Mouse (Mus musculus): ENCODE data around the gene Arhgef26. TPM values are rescaled to one million over a fixed set of nuclear protein-coding genes. Genes with fewer than 3 reads are reported as not detected.

The Arhgef26 gene
- 1 to 10 TPM; 3.1 to 3.7 TPM for total RNA-seq (2021)
- long read RNA-seq, experiment 1, partial matches to known transcripts, result 0 of 1 reads
- long read RNA-seq, experiment 1, other reads (novel, unspliced or antisense), result 1 of 1 reads
- long read RNA-seq, experiment 2, partial matches to known transcripts, result 0 of 1 reads
- long read RNA-seq, experiment 2, other reads (novel, unspliced or antisense), result 1 of 1 reads

DNA sequence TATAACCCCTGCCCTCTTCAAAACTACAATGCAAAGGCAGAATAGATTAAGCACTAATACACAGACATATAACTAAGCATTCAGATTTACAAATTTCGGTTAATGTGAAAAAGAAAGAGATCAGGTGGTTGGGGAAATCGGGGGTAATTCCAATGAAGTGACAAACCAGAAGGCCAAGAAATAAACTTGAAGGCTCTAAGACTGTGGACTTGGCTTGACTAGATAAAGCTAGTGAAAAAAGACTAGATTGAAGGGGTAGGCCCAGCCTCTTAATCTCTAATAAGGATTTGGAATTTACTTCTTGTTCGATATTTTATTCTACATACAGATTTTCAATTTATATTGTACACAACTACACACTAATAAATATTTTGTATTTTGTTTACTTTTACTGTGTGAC is at the start of gene Arhgef26:
Gene Arhgef26 (plus strand): TSS at position 301 of the 400 bp plus-strand sequence.
- DNase-seq, result no peak
- intact Hi-C loops (cut with DNase I; ENCODE audit: low total_unique reads), result no loop called here

GRCm38 (mm10) chr3:62310493-62310892 is 27.7 kb upstream of the Arhgef26 start:
- intact Hi-C loops (cut with DNase I; ENCODE audit: low total_unique reads), result no loop called here

GRCm38 (mm10) chr3:62311224-62311623 is 26.9 kb upstream of the Arhgef26 start:
- no peak for DNase-seq
- intact Hi-C loops (cut with DNase I; ENCODE audit: low total_unique reads), result no loop called here

More at GRCm38 (mm10) chr3:62310493-62310892, 27.7 kb upstream of the Arhgef26 start:
- DNase-seq, result no peak

DNA sequence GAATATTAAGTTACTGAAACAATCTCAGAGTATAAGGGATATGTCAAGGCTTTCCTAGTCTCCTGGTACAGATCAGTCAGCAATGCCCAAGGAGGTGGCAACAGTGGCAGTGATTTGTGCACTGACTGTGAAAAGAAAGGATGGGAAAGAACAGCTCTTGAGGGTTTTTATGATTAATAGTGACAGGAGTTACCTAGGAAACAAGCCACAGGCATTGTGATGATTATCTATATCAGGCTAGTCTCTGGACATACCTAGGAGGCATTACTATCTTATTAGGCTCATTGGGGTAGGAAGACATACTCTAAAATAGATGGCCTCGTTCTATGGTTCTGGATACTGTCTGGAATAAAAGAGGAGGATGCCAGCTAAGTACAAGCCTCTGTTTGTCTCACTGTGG is 13.4 kb upstream of the Arhgef26 start:
- intact Hi-C loops (cut with DNase I; ENCODE audit: low total_unique reads), result no loop called here
- DNase-seq, result no peak

GRCm38 (mm10) chr3:62327903-62328302 is 10.2 kb upstream of the Arhgef26 start:
- intact Hi-C loops (cut with DNase I; ENCODE audit: low total_unique reads), result no loop called here
- DNase-seq, result no peak

GRCm38 (mm10) chr3:62338461-62338853 is 313 bp downstream of the Arhgef26 start:
- intact Hi-C loops (cut with DNase I; ENCODE audit: low total_unique reads), result no loop called here
- no peak for DNase-seq

GRCm38 (mm10) chr3:62338854-62339515 is 841 bp downstream of the Arhgef26 start:
- intact Hi-C loops (cut with DNase I; ENCODE audit: low total_unique reads), result no loop called here
- DNase-seq, result peak; percentile 45

DNA sequence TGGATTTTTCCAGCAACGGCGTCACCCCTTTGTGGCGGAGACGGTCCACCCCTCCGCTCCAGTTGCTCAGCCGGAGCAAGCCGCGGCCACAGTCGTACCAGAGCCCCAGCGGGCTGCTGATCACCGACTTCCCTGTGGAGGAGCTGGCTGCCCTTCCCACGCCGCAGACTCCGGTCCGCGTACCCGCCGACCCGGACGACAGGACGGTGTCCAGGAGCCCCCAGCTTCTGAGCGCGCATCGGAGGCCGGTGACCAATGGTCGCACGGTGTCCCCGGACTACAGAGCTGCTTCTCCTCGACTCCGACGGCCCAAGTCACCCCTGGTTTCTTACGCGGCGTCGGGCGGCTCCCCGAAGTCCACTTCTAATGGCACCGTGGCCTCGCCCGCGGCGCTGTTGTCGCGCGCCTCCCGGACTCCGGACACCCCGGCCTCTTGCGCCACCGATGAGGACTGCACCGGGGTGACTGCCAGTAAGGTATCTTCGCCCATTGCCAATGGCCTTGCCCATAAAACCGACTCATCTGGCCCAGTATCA is 1.4 kb downstream of the Arhgef26 start:
- DNase-seq, result peak; percentile 41
- intact Hi-C loops (cut with DNase I; ENCODE audit: low total_unique reads), result no loop called here

- intact Hi-C loops (cut with DNase I; ENCODE audit: low total_unique reads), result no loop called here
- DNase-seq, result no peak
Measured at GRCm38 (mm10) chr3:62340154-62340760, 2.1 kb downstream of the Arhgef26 start.

GRCm38 (mm10) chr3:62340861-62341260 is 2.7 kb downstream of the Arhgef26 start:
- intact Hi-C loops (cut with DNase I; ENCODE audit: low total_unique reads), result no loop called here
- no peak for DNase-seq

GRCm38 (mm10) chr3:62341496-62342205 is 3.5 kb downstream of the Arhgef26 start:
- intact Hi-C loops (cut with DNase I; ENCODE audit: low total_unique reads), result no loop called here

DNA sequence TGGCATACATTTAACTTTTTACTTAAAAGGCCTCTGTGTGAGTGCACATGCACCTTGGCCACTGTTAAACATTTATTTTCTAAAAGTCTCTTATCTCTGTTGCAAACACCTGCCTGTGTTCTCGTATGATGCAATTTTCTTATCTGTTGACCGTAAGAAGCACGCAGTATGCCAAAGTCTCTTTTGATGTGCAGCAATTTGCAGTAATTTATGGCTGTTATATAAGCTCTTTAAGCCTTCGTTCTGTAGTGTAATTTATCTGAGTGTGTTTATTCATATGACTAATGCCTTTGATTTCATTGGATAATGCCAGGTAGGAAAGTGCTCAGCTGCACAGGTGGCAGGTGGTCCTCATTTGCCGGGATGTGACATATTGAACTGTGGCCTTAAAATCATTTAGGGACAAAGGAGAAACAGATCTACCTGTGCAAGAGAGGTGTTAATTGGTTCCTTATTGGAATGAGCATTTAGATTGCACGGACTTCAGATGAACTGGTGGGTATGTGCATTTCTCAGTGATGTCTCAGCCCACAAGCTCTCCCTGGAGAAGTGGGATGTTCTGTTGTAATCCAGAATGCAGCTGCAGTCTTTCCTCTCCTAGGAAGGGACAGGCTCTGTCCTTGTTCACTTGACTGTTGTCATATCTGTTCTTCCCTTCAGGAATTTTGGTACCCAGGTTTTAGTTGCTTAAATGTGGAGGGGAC is 10.5 kb downstream of the Arhgef26 start:
- DNase-seq, result no peak
- intact Hi-C loops (cut with DNase I; ENCODE audit: low total_unique reads), result no loop called here

More at GRCm38 (mm10) chr3:62341496-62342205, 3.5 kb downstream of the Arhgef26 start:
- DNase-seq, result no peak

DNA sequence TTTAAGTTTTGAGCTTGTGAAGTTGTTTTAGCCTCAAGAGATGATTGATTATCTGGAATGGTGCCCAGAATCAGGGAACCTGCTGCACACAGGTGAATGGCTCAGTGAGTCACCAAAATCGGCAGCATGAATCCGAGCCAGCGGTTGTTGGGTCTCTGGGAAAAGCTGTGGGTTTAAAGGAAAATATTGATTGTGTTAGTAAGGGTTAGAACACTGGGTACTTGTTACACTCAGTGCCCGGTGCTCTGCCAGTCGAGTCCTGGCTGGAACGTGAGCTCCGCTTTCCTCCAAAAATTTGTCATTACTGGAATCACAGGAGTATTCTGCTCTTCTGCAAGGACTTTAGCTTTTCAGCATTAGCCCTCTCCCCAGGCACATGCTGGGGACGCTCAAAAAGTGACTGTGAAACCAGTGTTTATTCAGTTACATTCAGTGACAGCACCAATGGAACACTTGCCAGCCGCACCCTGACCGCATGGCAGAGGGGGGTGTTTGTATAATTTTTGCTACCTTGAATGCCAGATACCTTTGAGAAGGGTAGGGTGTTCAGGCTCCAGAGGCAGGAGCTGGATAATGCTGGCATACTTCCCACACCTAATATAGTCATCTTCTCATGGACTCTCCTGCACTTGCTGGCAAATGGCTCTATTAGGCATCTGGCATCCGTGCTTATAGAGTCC is 11.2 kb downstream of the Arhgef26 start:
- intact Hi-C loops (cut with DNase I; ENCODE audit: low total_unique reads), result no loop called here
- no peak for DNase-seq

GRCm38 (mm10) chr3:62352071-62352470 is 13.9 kb downstream of the Arhgef26 start:
- intact Hi-C loops (cut with DNase I; ENCODE audit: low total_unique reads), result no loop called here
- DNase-seq, result no peak

GRCm38 (mm10) chr3:62352876-62353275 is 14.7 kb downstream of the Arhgef26 start:
- DNase-seq, result no peak
- intact Hi-C loops (cut with DNase I; ENCODE audit: low total_unique reads), result no loop called here

- DNase-seq, result no peak
- intact Hi-C loops (cut with DNase I; ENCODE audit: low total_unique reads), result no loop called here
Measured at GRCm38 (mm10) chr3:62367882-62368281, 29.7 kb downstream of the Arhgef26 start.

DNA sequence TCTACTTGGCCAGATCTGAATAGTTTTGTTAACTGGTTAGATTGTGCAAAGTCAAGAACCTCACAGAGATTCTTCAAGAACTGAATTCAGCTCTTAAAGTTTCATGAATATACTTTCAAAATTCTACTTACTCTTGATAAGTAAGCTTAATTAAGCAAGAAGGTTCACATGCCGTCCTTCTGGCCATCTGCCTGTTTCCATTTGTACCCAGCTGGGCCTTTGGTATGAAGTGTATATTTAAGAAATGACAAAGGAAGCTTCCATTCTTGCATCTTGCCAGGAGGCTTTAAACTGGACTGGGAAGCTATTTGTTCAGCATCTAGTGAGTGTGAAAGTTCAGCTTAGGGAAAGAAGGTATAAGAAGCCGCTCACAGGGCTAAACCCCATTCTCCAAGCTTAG is 34.7 kb downstream of the Arhgef26 start:
- intact Hi-C loops (cut with DNase I; ENCODE audit: low total_unique reads), result no loop called here

GRCm38 (mm10) chr3:62374346-62374745 is 36.2 kb downstream of the Arhgef26 start:
- intact Hi-C loops (cut with DNase I; ENCODE audit: low total_unique reads), result no loop called here

More for the DNA sequence above, 34.7 kb downstream of the Arhgef26 start:
- DNase-seq, result no peak

GRCm38 (mm10) chr3:62374831-62375230 is 36.7 kb downstream of the Arhgef26 start:
- intact Hi-C loops (cut with DNase I; ENCODE audit: low total_unique reads), result no loop called here
- DNase-seq, result peak; percentile 7

More at GRCm38 (mm10) chr3:62374346-62374745, 36.2 kb downstream of the Arhgef26 start:
- no peak for DNase-seq
